Mouse (Mus musculus): ENCODE measurements at regions not wholly inside any gene's neighbourhood (a gene's known extent, or its start where the extent isn't known, plus 50 kb on each side); places are given as distances from the start of the nearest gene placed in this dataset.

DNA sequence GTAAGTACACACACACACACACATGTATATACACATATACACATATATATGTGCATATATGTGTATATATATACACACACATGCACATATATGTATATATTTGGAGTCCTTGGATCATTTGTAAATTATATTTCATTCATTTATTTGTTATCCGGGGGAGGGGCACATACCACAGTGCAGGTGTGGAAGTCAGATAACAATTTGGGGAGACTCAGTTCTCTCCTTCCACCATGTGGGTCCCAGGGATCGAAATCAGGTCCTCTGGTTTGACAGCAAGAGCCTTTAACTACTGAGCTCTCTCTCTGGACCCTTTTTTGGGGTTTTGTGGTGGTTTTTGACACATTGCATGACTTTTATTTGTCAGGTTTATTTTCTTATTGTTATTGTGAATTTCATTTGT lies 65.8 kb upstream of the Cecr2 start:
- Histone ChIP-seq H3K79me2 (ENCODE audit: control insufficient read depth, insufficient read depth, low read length) (no peaks in the 10 kb centered on the region), H3K9ac (ENCODE audit: low read depth, low read length) (no peak overlapping the region), H3K4me1 (ENCODE audit: control insufficient read depth, insufficient read depth, low read length) (no peaks in the 10 kb centered on the region), H3K36me3 (ENCODE audit: control insufficient read depth, insufficient read depth, low read length) (no peaks in the 10 kb centered on the region), H3K27me3 (ENCODE audit: control insufficient read depth, insufficient read depth, low read length) (no peaks in the 10 kb centered on the region), H3K4me3 (ENCODE audit: insufficient read depth, low read depth, low read length) (no peak overlapping the region), H3K27ac (replicated peaks; ENCODE audit: insufficient read depth, low read depth, low read length) (no peak overlapping the region)
- WGBS = 89% methylated on average over 2 of the region's 2 CpGs
- TF ChIP-seq POLR2A (IDR thresholded peaks at IDR 0.05; ENCODE audit: extremely low read depth, insufficient read depth, low read length) (no peak), CTCF (IDR thresholded peaks at IDR 0.05; ENCODE audit: low read depth, low read length) (no peak)
- no peak for DNase-seq (ENCODE audit: extremely low read depth, low read depth, low spot score)

DNA sequence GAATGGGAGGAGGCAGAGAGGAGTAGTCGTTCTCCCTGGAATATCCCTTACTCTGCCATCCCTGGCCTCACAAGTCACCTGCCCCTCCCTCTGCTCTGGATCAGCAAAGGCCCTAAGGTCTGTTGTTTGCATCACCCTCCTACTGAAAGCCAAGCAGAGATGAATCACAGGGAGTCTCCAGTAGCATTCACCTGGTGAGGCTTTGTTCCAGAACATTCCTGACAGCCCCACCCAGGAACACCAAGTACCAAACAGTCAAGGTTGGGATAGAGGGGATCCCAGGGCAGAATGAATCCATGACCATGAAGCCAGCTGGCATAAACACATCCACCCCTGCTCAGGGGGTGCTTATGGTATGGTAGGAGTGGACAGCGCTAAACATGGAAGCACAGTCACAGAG lies 67.4 kb upstream of the Hdhd5 start:
- no peaks in the 10 kb centered on the region for H3K79me2 ChIP-seq (ENCODE audit: control insufficient read depth, insufficient read depth, low read length)
- no peak for DNase-seq (ENCODE audit: extremely low read depth, low read depth, low spot score)
- no peaks in the 10 kb centered on the region for H3K4me1 ChIP-seq (ENCODE audit: control insufficient read depth, insufficient read depth, low read length)
- no peak for TF ChIP-seq CTCF (IDR thresholded peaks at IDR 0.05; ENCODE audit: low read depth, low read length)
- TF ChIP-seq POLR2A (IDR thresholded peaks at IDR 0.05; ENCODE audit: extremely low read depth, insufficient read depth, low read length) = no peak
- H3K36me3 ChIP-seq (ENCODE audit: control insufficient read depth, insufficient read depth, low read length) = no peaks in the 10 kb centered on the region
- no peak overlapping the region for H3K9ac ChIP-seq (ENCODE audit: low read depth, low read length)
- H3K4me3 ChIP-seq (ENCODE audit: insufficient read depth, low read depth, low read length) = no peak overlapping the region
- H3K27me3 ChIP-seq (ENCODE audit: control insufficient read depth, insufficient read depth, low read length) = no peaks in the 10 kb centered on the region
- H3K27ac ChIP-seq (replicated peaks; ENCODE audit: insufficient read depth, low read depth, low read length) = no peak overlapping the region
- WGBS = 85% methylated on average over 2 of the region's 2 CpGs

DNA sequence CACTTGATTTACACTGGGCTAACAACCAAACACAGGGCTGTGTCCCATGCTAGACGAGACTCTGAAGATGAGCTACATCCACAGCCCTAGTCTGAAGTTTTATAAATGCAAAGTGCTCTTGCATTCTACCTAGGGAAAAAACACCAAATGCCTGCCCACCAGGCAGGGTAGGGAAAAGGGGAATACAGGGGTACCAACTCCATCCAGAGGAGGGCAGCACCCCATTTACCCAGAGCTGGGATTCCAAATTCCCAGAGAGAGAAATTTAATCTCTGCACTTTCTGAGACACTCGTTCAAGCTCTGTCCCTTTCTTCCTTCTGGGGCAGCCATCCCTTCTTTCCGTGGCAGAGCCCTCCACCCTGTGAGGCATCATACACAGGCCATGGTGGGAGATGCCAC lies 66.8 kb upstream of the Hdhd5 start:
- no peaks in the 10 kb centered on the region for H3K79me2 ChIP-seq (ENCODE audit: control insufficient read depth, insufficient read depth, low read length)
- no peak overlapping the region for H3K27ac ChIP-seq (replicated peaks; ENCODE audit: insufficient read depth, low read depth, low read length)
- 46% methylated on average over 3 of the region's 3 CpGs for WGBS
- no peaks in the 10 kb centered on the region for H3K36me3 ChIP-seq (ENCODE audit: control insufficient read depth, insufficient read depth, low read length)
- no peak for DNase-seq (ENCODE audit: extremely low read depth, low read depth, low spot score)
- TF ChIP-seq CTCF (IDR thresholded peaks at IDR 0.05; ENCODE audit: low read depth, low read length) (no peak), POLR2A (IDR thresholded peaks at IDR 0.05; ENCODE audit: extremely low read depth, insufficient read depth, low read length) (no peak)
- no peaks in the 10 kb centered on the region for H3K27me3 ChIP-seq (ENCODE audit: control insufficient read depth, insufficient read depth, low read length)
- no peak overlapping the region for H3K4me3 ChIP-seq (ENCODE audit: insufficient read depth, low read depth, low read length)
- H3K9ac ChIP-seq (ENCODE audit: low read depth, low read length) = no peak overlapping the region
- H3K4me1 ChIP-seq (ENCODE audit: control insufficient read depth, insufficient read depth, low read length) = peaks cover 2% of the 10 kb centered on the region; the same call in 1 of the 2 replicates

DNA sequence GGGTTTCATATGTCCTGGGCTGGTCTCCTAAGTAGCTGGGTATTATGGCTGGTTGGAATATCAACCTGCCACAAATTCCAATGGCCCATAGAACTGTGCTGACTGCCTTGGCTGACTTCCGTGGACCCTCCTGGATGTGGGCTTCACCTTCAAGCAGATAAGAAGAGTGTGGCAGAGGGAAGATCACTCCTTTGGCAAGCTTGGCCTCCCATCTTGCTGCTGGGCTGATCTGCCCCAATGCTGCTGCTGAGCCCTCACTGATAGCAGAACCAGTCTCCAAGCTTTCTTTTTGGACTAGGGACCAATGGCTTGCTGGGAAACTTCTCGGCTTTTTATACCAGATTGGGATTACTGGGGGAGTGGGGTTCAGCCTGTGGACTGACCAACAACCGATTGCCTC lies 65.6 kb upstream of the Hdhd5 start:
- no peak overlapping the region for H3K4me3 ChIP-seq (ENCODE audit: insufficient read depth, low read depth, low read length)
- H3K36me3 ChIP-seq (ENCODE audit: control insufficient read depth, insufficient read depth, low read length) = no peaks in the 10 kb centered on the region
- no peaks in the 10 kb centered on the region for H3K79me2 ChIP-seq (ENCODE audit: control insufficient read depth, insufficient read depth, low read length)
- no peak for DNase-seq (ENCODE audit: extremely low read depth, low read depth, low spot score)
- no peak overlapping the region for H3K9ac ChIP-seq (ENCODE audit: low read depth, low read length)
- TF ChIP-seq POLR2A (IDR thresholded peaks at IDR 0.05; ENCODE audit: extremely low read depth, insufficient read depth, low read length) = no peak
- no peak for TF ChIP-seq CTCF (IDR thresholded peaks at IDR 0.05; ENCODE audit: low read depth, low read length)
- WGBS = 92% methylated on average over 3 of the region's 3 CpGs
- H3K4me1 ChIP-seq (ENCODE audit: control insufficient read depth, insufficient read depth, low read length) = peaks cover 13% of the 10 kb centered on the region
- no peak overlapping the region for H3K27ac ChIP-seq (replicated peaks; ENCODE audit: insufficient read depth, low read depth, low read length)
- H3K27me3 ChIP-seq (ENCODE audit: control insufficient read depth, insufficient read depth, low read length) = no peaks in the 10 kb centered on the region

DNA sequence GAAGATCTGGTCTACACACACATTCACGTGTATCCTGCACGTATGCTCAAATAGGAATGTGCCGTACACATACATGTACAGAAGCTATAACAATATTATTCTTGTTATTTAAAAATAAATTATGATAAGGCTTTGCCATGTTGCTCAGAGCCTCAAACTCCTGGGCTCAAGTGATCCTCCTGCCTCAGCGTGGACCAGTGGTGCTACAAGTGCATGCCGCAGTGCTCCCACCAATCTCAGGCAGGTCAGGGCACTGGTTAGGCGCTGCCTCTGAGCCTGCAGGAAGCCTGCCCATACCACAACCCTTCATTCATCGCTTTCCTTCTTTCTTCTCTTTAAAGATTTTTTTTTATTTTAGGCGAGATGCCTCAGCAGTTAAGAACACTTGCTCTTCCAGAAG lies 63.3 kb upstream of the Hdhd5 start:
- WGBS = 94% methylated on average over 8 of the region's 8 CpGs
- H3K27me3 ChIP-seq (ENCODE audit: control insufficient read depth, insufficient read depth, low read length) = no peaks in the 10 kb centered on the region
- no peaks in the 10 kb centered on the region for H3K79me2 ChIP-seq (ENCODE audit: control insufficient read depth, insufficient read depth, low read length)
- H3K9ac ChIP-seq (ENCODE audit: low read depth, low read length) = no peak overlapping the region
- no peaks in the 10 kb centered on the region for H3K36me3 ChIP-seq (ENCODE audit: control insufficient read depth, insufficient read depth, low read length)
- no peak for DNase-seq (ENCODE audit: extremely low read depth, low read depth, low spot score)
- H3K4me1 ChIP-seq (ENCODE audit: control insufficient read depth, insufficient read depth, low read length) = peaks cover 27% of the 10 kb centered on the region
- no peak for TF ChIP-seq CTCF (IDR thresholded peaks at IDR 0.05; ENCODE audit: low read depth, low read length)
- TF ChIP-seq POLR2A (IDR thresholded peaks at IDR 0.05; ENCODE audit: extremely low read depth, insufficient read depth, low read length) = no peak
- H3K27ac ChIP-seq (replicated peaks; ENCODE audit: insufficient read depth, low read depth, low read length) = no peak overlapping the region
- H3K4me3 ChIP-seq (ENCODE audit: insufficient read depth, low read depth, low read length) = no peak overlapping the region

DNA sequence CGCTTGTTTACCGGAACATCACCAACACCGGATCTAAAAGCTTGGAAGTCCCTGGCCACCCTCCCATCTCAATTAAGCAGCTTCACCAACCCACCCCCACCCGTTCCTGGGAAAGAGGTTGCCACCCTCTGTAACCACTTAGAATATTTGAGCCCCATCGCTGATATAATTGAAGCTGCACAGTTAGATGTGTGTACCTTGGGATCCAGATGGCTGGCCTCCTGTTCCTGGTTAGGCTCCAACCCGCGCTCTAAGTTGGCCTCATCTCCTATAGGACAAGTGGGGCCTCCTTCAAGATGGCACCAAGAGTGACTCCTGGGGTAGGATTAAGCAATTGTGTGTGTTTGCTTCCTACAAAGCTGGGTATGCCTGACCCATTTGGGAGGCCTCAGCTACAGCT lies 61.6 kb upstream of the Hdhd5 start:
- 58% methylated on average over 7 of the region's 7 CpGs for WGBS
- H3K4me3 ChIP-seq (ENCODE audit: insufficient read depth, low read depth, low read length) = no peak overlapping the region
- peak overlapping the region; percentile 94 for H3K27ac ChIP-seq (replicated peaks; ENCODE audit: insufficient read depth, low read depth, low read length)
- no peak for DNase-seq (ENCODE audit: extremely low read depth, low read depth, low spot score)
- H3K79me2 ChIP-seq (ENCODE audit: control insufficient read depth, insufficient read depth, low read length) = no peaks in the 10 kb centered on the region
- no peaks in the 10 kb centered on the region for H3K27me3 ChIP-seq (ENCODE audit: control insufficient read depth, insufficient read depth, low read length)
- H3K36me3 ChIP-seq (ENCODE audit: control insufficient read depth, insufficient read depth, low read length) = no peaks in the 10 kb centered on the region
- peaks cover 29% of the 10 kb centered on the region for H3K4me1 ChIP-seq (ENCODE audit: control insufficient read depth, insufficient read depth, low read length)
- TF ChIP-seq CTCF (IDR thresholded peaks at IDR 0.05; ENCODE audit: low read depth, low read length) (no peak), POLR2A (IDR thresholded peaks at IDR 0.05; ENCODE audit: extremely low read depth, insufficient read depth, low read length) (no peak)
- no peak overlapping the region for H3K9ac ChIP-seq (ENCODE audit: low read depth, low read length)
